Mouse (Mus musculus) neutrophil, adult 59 days (primary cell): Measurements from ENCODE around the gene Gstp3. TPM values are rescaled to one million over a fixed set of nuclear protein-coding genes. Genes with fewer than 3 reads are reported as not detected.

ENCODE experiments used
- total RNA-seq, 2 experiments: library from RNA; stranded (reverse); gene quantifications; 1 replicate in 1 of 2; 2 replicates in 1 of 2; pipeline ENCODE4 v1.2.4; 2023

Gene Gstp3
- total RNA-seq, result 1 to 10 TPM; 6.6 to 7.7 TPM

GRCm38 (mm10) chr19:4059069-4059740 lies at the start of gene Gstp3:
TSS of gene Gstp3 (minus strand) at chr19:4059569.

GRCm38 (mm10) chr19:4099837-4100717 lies 40.7 kb upstream of the Gstp3 start, which contains the start of gene Pitpnm1:
TSS of gene Pitpnm1 (plus strand) at chr19:4099998.

GRCm38 (mm10) chr19:4096642-4097440 lies 37.5 kb upstream of the Gstp3 start, which contains the start of gene Cdk2ap2:
TSS of gene Cdk2ap2 (plus strand) at chr19:4097182.

GRCm38 (mm10) chr19:4081394-4081793 lies 22.0 kb upstream of the Gstp3 start, which contains the start of gene Cabp2:
TSS of gene Cabp2 (plus strand) at chr19:4081578.

GRCm38 (mm10) chr19:4045966-4046865 lies 13.2 kb downstream of the Gstp3 start, which contains the start of gene Gstp2:
TSS of gene Gstp2 (minus strand) at chr19:4046023.

GRCm38 (mm10) chr19:4037788-4038232 lies 21.6 kb downstream of the Gstp3 start, which contains the start of gene Gstp1:
TSS of gene Gstp1 (minus strand) at chr19:4037985.

GRCm38 (mm10) chr19:4012432-4013022 lies 46.8 kb downstream of the Gstp3 start, which contains the start of gene Ndufv1:
TSS of gene Ndufv1 (minus strand) at chr19:4012806.

Other genes starting within 250 kb of the Gstp3 start
- 10 to 100 TPM; 43.5 to 47.2 TPM for gene Chka, start 207.8 kb downstream of the Gstp3 start, total RNA-seq
- 100 to 1,000 TPM; 221 to 250 TPM for gene Tcirg1, start 152.4 kb downstream of the Gstp3 start, total RNA-seq
- gene Ndufs8, start 146.8 kb downstream of the Gstp3 start, total RNA-seq, result 10 to 100 TPM; 52.9 to 70.6 TPM
- gene Aldh3b1, start 129.8 kb downstream of the Gstp3 start, total RNA-seq, result 100 to 1,000 TPM; 143 to 153 TPM
- gene Unc93b1, start 124.4 kb downstream of the Gstp3 start, total RNA-seq, result 100 to 1,000 TPM; 236 to 316 TPM
- gene Aldh3b3, start 100.9 kb downstream of the Gstp3 start, total RNA-seq, result 10 to 100 TPM in 1 of 2 experiments, 1 to 10 TPM in 1; 9.9 to 11.1 TPM
- gene Aldh3b2, start 87.2 kb downstream of the Gstp3 start, total RNA-seq, result 10 to 100 TPM; 12.6 to 14.7 TPM
- under 1 TPM; 0.53 to 0.88 TPM for gene Acy3, start 73.0 kb downstream of the Gstp3 start, total RNA-seq
- gene Tbx10, start 66.8 kb downstream of the Gstp3 start, total RNA-seq, result not detected
- 1 to 10 TPM; 4.7 to 4.8 TPM for gene Nudt8, start 59.0 kb downstream of the Gstp3 start, total RNA-seq
- gene Gm49405, start 58.9 kb downstream of the Gstp3 start, total RNA-seq, result 1 to 10 TPM in 1 of 2 experiments, under 1 TPM in 1; 0.33 to 1.0 TPM
- gene Doc2g, start 56.3 kb downstream of the Gstp3 start, total RNA-seq, result under 1 TPM; 0.57 to 0.73 TPM
- 10 to 100 TPM; 68.4 to 70.8 TPM for gene Ndufv1, start 46.8 kb downstream of the Gstp3 start, total RNA-seq
- 10 to 100 TPM; 63.6 to 65.3 TPM for gene Gstp1, start 21.6 kb downstream of the Gstp3 start, total RNA-seq
- gene Gstp2, start 13.5 kb downstream of the Gstp3 start, total RNA-seq, result 1 to 10 TPM; 8.2 to 9.4 TPM
- not detected for gene Cabp2, start 22.0 kb upstream of the Gstp3 start, total RNA-seq
- gene Cdk2ap2, start 37.6 kb upstream of the Gstp3 start, total RNA-seq, result 100 to 1,000 TPM; 228 to 257 TPM
- gene Pitpnm1, start 40.4 kb upstream of the Gstp3 start, total RNA-seq, result 100 to 1,000 TPM; 185 to 192 TPM
- 100 to 1,000 TPM; 108 TPM for gene Aip, start 66.3 kb upstream of the Gstp3 start, total RNA-seq
- under 1 TPM in 1 of 2 experiments, not detected in 1; 0.13 TPM for gene Gpr152, start 80.2 kb upstream of the Gstp3 start, total RNA-seq
- gene Cabp4, start 84.5 kb upstream of the Gstp3 start, total RNA-seq, result under 1 TPM; 0.67 to 0.82 TPM
- 100 to 1,000 TPM; 188 to 219 TPM for gene Coro1b, start 89.0 kb upstream of the Gstp3 start, total RNA-seq
- gene Ptprcap, start 94.0 kb upstream of the Gstp3 start, total RNA-seq, result 10 to 100 TPM; 13.8 to 18.6 TPM
- 10 to 100 TPM; 34.4 to 42.3 TPM for gene Rps6kb2, start 103.8 kb upstream of the Gstp3 start, total RNA-seq
- gene Carns1, start 115.9 kb upstream of the Gstp3 start, total RNA-seq, result 10 to 100 TPM; 34.4 to 34.6 TPM
- 100 to 1,000 TPM; 126 to 134 TPM for gene Tbc1d10c, start 131.7 kb upstream of the Gstp3 start, total RNA-seq
- 100 to 1,000 TPM; 433 to 455 TPM for gene Ppp1ca, start 132.5 kb upstream of the Gstp3 start, total RNA-seq
- 10 to 100 TPM; 28.4 to 29.8 TPM for gene Rad9a, start 142.1 kb upstream of the Gstp3 start, total RNA-seq
- gene Clcf1, start 154.7 kb upstream of the Gstp3 start, total RNA-seq, result 1 to 10 TPM; 2.5 to 4.2 TPM
- not detected for gene AC109138.7, start 154.8 kb upstream of the Gstp3 start, total RNA-seq
- gene Pold4, start 172.3 kb upstream of the Gstp3 start, total RNA-seq, result 10 to 100 TPM; 53.1 to 57.3 TPM
- gene Ssh3, start 209.6 kb upstream of the Gstp3 start, total RNA-seq, result 10 to 100 TPM; 28.7 to 35.5 TPM
- 10 to 100 TPM; 33.9 to 37.4 TPM for gene Ankrd13d, start 223.6 kb upstream of the Gstp3 start, total RNA-seq
- gene Grk2, start 246.7 kb upstream of the Gstp3 start, total RNA-seq, result 100 to 1,000 TPM; 428 to 445 TPM